Mouse (Mus musculus) CH12.LX (cell line): ENCODE results near the gene Greb1. TPM values are rescaled to one million over a fixed set of nuclear protein-coding genes. Genes with fewer than 3 reads are reported as not detected.
A peak's percentile ranks its signal among the peaks of the same experiment; 100 is the strongest.

Experiments
- DNase-seq: peaks from one replicate; pipeline ENCODE4 v3.0.0-alpha.2; 2013; ENCODE audit errors: extremely low read depth
- H3K27ac ChIP-seq: 2 replicates; pipeline ENCODE4 v1.5.1; 2012; ENCODE audit warnings: low read depth, mild to moderate bottlenecking, control low read depth, moderate library complexity; ENCODE audit not compliant: insufficient read depth
- H3K27me3 ChIP-seq: replicated peaks from 2 replicates; pipeline ENCODE3; 2012; ENCODE audit warnings: inconsistent platforms
- H3K36me3 ChIP-seq, 2 experiments: replicated peaks in 1 of 2; 2 replicates each; pipeline versions ENCODE3 to v1.6.1; 2012; ENCODE audit warnings: inconsistent platforms in 1 of 2, low read length in 1 of 2, mild to moderate bottlenecking in 1 of 2, mixed read lengths in 1 of 2, moderate library complexity in 1 of 2; ENCODE audit not compliant: control insufficient read depth in 1 of 2, insufficient read depth in 1 of 2
- H3K4me1 ChIP-seq, 2 experiments: 2 replicates each; pipeline ENCODE4 v1.6.1; 2012; ENCODE audit warnings: inconsistent platforms in 1 of 2, moderate library complexity in 1 of 2; ENCODE audit not compliant: insufficient read depth in 2 of 2, control insufficient read depth in 1 of 2
- H3K4me2 ChIP-seq: 2 replicates; pipeline ENCODE4 v1.6.1; 2012; ENCODE audit warnings: low read depth, mild to moderate bottlenecking, control low read depth; ENCODE audit not compliant: poor library complexity, insufficient read depth, severe bottlenecking
- H3K4me3 ChIP-seq, 3 experiments: fragments of 150-350 bp in 1 of 3; sonication (generic) in 1 of 3; replicated peaks in 1 of 3; 2 replicates each; pipeline versions ENCODE3 to v1.5.1; 2011 to 2012; ENCODE audit warnings: low read depth in 2 of 3, low read length in 2 of 3, mild to moderate bottlenecking in 2 of 3, moderate library complexity in 2 of 3, control low read depth in 1 of 3, improper control_type of control experiment in 1 of 3, inconsistent platforms in 1 of 3, mixed read lengths in 1 of 3; ENCODE audit not compliant: poor library complexity in 1 of 3
- H3K79me2 ChIP-seq: replicated peaks from 2 replicates; pipeline ENCODE4 v1.6.1; 2012; ENCODE audit warnings: mild to moderate bottlenecking, moderate library complexity; ENCODE audit not compliant: control insufficient read depth, poor library complexity, insufficient read depth, severe bottlenecking; ENCODE audit errors: extremely low read depth
- H3K9ac ChIP-seq: 2 replicates; pipeline ENCODE4 v1.6.1; 2012; ENCODE audit warnings: low read depth, mild to moderate bottlenecking, control low read depth, moderate library complexity; ENCODE audit not compliant: insufficient read depth
- H3K9me3 ChIP-seq: replicated peaks from 2 replicates; pipeline ENCODE3; 2012; ENCODE audit warnings: low read length, inconsistent platforms, mixed read lengths
- CHD1 ChIP-seq: IDR thresholded peaks from 2 replicates; pipeline ENCODE4 v1.6.1; 2012; ENCODE audit warnings: low read depth, low read length, improper control_type of control experiment, inconsistent platforms
- CHD2 ChIP-seq: IDR thresholded peaks from 2 replicates; pipeline ENCODE4 v1.6.1; 2011; ENCODE audit warnings: low read length, improper control_type of control experiment
- CTCF ChIP-seq, 2 experiments: IDR thresholded peaks in 1 of 2; conservative IDR thresholded peaks in 1 of 2; 2 replicates each; pipeline ENCODE4 v1.5.1; 2011 to 2012; ENCODE audit warnings: low read depth in 2 of 2, low read length in 2 of 2, improper control_type of control experiment in 1 of 2, inconsistent platforms in 1 of 2, mild to moderate bottlenecking in 1 of 2, moderate library complexity in 1 of 2
- ELF1 ChIP-seq: IDR thresholded peaks from 2 replicates; pipeline ENCODE4 v1.6.1; 2014; ENCODE audit warnings: low read depth, mild to moderate bottlenecking, inconsistent platforms, low read length, improper control_type of control experiment
- EP300 ChIP-seq: IDR thresholded peaks from 2 replicates; pipeline ENCODE4 v1.6.1; 2011; ENCODE audit warnings: low read length, improper control_type of control experiment
- ETS1 ChIP-seq: conservative IDR thresholded peaks from 2 replicates; pipeline ENCODE4 v1.6.1; 2012; ENCODE audit warnings: low read depth, mild to moderate bottlenecking, inconsistent platforms, low read length, improper control_type of control experiment, moderate library complexity
- GABPA ChIP-seq: IDR thresholded peaks from 2 replicates; pipeline ENCODE4 v1.6.1; 2012; ENCODE audit warnings: low read depth, low read length, improper control_type of control experiment, inconsistent platforms; ENCODE audit not compliant: insufficient replicate concordance
- IRF4 ChIP-seq: IDR thresholded peaks from 2 replicates; pipeline ENCODE4 v1.6.1; 2014; ENCODE audit warnings: low read depth, mild to moderate bottlenecking, inconsistent platforms, low read length, improper control_type of control experiment
- JUN ChIP-seq: IDR thresholded peaks from 2 replicates; pipeline ENCODE4 v1.6.1; 2011; ENCODE audit warnings: low read depth, mild to moderate bottlenecking, low read length, improper control_type of control experiment, moderate library complexity; ENCODE audit not compliant: insufficient read depth
- JUND ChIP-seq: conservative IDR thresholded peaks from 2 replicates; pipeline ENCODE4 v1.6.1; 2011; ENCODE audit warnings: low read depth, low read length, improper control_type of control experiment
- KAT2A ChIP-seq: IDR thresholded peaks from 2 replicates; pipeline ENCODE4 v1.6.1; 2012; ENCODE audit warnings: low read length, improper control_type of control experiment, inconsistent platforms; ENCODE audit not compliant: insufficient replicate concordance
- MAFK ChIP-seq: IDR thresholded peaks from 2 replicates; pipeline ENCODE4 v1.6.1; 2011; ENCODE audit warnings: low read length, improper control_type of control experiment; ENCODE audit not compliant: insufficient replicate concordance
- MAX ChIP-seq: IDR thresholded peaks from 2 replicates; pipeline ENCODE4 v1.6.1; 2011; ENCODE audit warnings: low read length, improper control_type of control experiment
- MAZ ChIP-seq: IDR thresholded peaks from 2 replicates; pipeline ENCODE4 v1.6.1; 2012; ENCODE audit warnings: low read depth, mild to moderate bottlenecking, inconsistent platforms, low read length, improper control_type of control experiment, moderate library complexity
- MEF2A ChIP-seq: IDR thresholded peaks from 2 replicates; pipeline ENCODE4 v1.6.1; 2014; ENCODE audit warnings: low read depth, mild to moderate bottlenecking, inconsistent platforms, low read length, improper control_type of control experiment, borderline replicate concordance
- MXI1 ChIP-seq: IDR thresholded peaks from 2 replicates; pipeline ENCODE4 v1.6.1; 2011; ENCODE audit warnings: mild to moderate bottlenecking, low read depth, low read length, improper control_type of control experiment
- NELFE ChIP-seq: IDR thresholded peaks from 2 replicates; pipeline ENCODE4 v1.6.1; 2011; ENCODE audit warnings: low read depth, low read length, improper control_type of control experiment
- NRF1 ChIP-seq: IDR thresholded peaks from 2 replicates; pipeline ENCODE4 v1.6.1; 2014; ENCODE audit warnings: low read depth, mild to moderate bottlenecking, inconsistent platforms, low read length, improper control_type of control experiment, moderate library complexity
- PAX5 ChIP-seq: IDR thresholded peaks from 2 replicates; pipeline ENCODE4 v1.6.1; 2012; ENCODE audit warnings: low read length, inconsistent platforms, mixed read lengths
- POLR2A ChIP-seq: IDR thresholded peaks from 2 replicates; pipeline ENCODE4 v1.6.1; 2011; ENCODE audit warnings: low read depth, mild to moderate bottlenecking, improper control_type of control experiment, low read length
- RCOR1 ChIP-seq: conservative IDR thresholded peaks from 2 replicates; pipeline ENCODE4 v1.6.1; 2012; ENCODE audit warnings: low read depth, mild to moderate bottlenecking, inconsistent platforms, low read length, improper control_type of control experiment
- SMC3 ChIP-seq: IDR thresholded peaks from 2 replicates; pipeline ENCODE4 v1.6.1; 2011; ENCODE audit warnings: low read depth, low read length, improper control_type of control experiment
- USF1 ChIP-seq: IDR thresholded peaks from 2 replicates; pipeline ENCODE4 v1.6.1; 2014; ENCODE audit warnings: low read depth, mild to moderate bottlenecking, inconsistent platforms, low read length, improper control_type of control experiment
- USF2 ChIP-seq: conservative IDR thresholded peaks from 2 replicates; pipeline ENCODE4 v1.6.1; 2011; ENCODE audit warnings: low read depth, low read length, improper control_type of control experiment
- ZC3H11A ChIP-seq: IDR thresholded peaks from 2 replicates; pipeline ENCODE4 v1.6.1; 2012; ENCODE audit warnings: low read depth, mild to moderate bottlenecking, inconsistent platforms, low read length, improper control_type of control experiment
- ZKSCAN1 ChIP-seq: IDR thresholded peaks from 2 replicates; pipeline ENCODE4 v1.6.1; 2012; ENCODE audit warnings: low read depth, inconsistent platforms, low read length, improper control_type of control experiment, borderline replicate concordance
- ZMIZ1 ChIP-seq: IDR thresholded peaks from 2 replicates; pipeline ENCODE4 v1.6.1; 2012; ENCODE audit warnings: low read depth, mild to moderate bottlenecking, inconsistent platforms, low read length, improper control_type of control experiment
- dilution Hi-C: fragments of 300-500 bp; cut with MboI; formaldehyde crosslinking; loops from 2 replicates; pipeline ENCODE4 v1.14.3; 2020; ENCODE audit warnings: low sequenced_read_pairs; ENCODE audit not compliant: extremely low pct_unique_long_range_greater_than_20kb, extremely low pct_ligation_motif_present
- in situ Hi-C: fragments of 300-500 bp; cut with MboI; formaldehyde crosslinking; loops from 3 replicates; pipeline ENCODE4 v1.14.3; 2019; ENCODE audit warnings: low sequenced_read_pairs, low pct_ligation_motif_present, low pct_unique_long_range_greater_than_20kb, mixed read lengths
- polyA plus RNA-seq: library from polyadenylated mRNA; unstranded; fragments of >175 nt; gene quantifications from 2 replicates; pipeline ENCODE4 v1.2.1, GENCODE M21; 2012; ENCODE audit warnings: low read depth; ENCODE audit not compliant: insufficient read length
- total RNA-seq, 2 experiments: library from RNA; depleted of rRNA; stranded (reverse); fragments of 300-350 nt in 1 of 2; fragments of >200 nt in 1 of 2; gene quantifications; 2 replicates each; pipeline ENCODE4 v1.2.3; 2012 to 2014

Greb1 gene
- total and polyA plus RNA-seq, 3 experiments = not detected

GRCm38 (mm10) chr12:16836188-16836587 is 35.5 kb upstream of the Greb1 start:
- Histone ChIP-seq H3K27ac (no peak overlapping the region), H3K4me3 (no peak overlapping the region), H3K4me2 (no peak overlapping the region), H3K4me1 (peaks cover 0 to 26% of the 10 kb centered on the region in 2 experiments; a peak in 2 of 4 replicates), H3K9ac (no peak overlapping the region), H3K79me2 (no peaks in the 10 kb centered on the region), H3K9me3 (peaks cover 13% of the 10 kb centered on the region), H3K27me3 (no peaks in the 10 kb centered on the region), H3K36me3 (no peaks in the 10 kb centered on the region)
- dilution Hi-C loops = no loop called here
- peak; percentile 57 for DNase-seq
- in situ Hi-C loops = no loop called here
- TF ChIP-seq EP300 (no peak), NRF1 (no peak), MAX (no peak), POLR2A (no peak), CHD2 (no peak), CTCF (conservative IDR thresholded peaks at IDR 0.05 in 1 of 2, IDR thresholded peaks at IDR 0.05 in 1 of 2; ENCODE audit: low read depth in 2 of 2, low read length in 2 of 2) (no peak; a peak in 1 of 4 replicates), NELFE (no peak), MEF2A (peak; percentile 76), JUN (no peak), PAX5 (no peak), IRF4 (no peak), SMC3 (peak; percentile 12; the same call in 1 of the 2 replicates), ETS1 (peak; percentile 91), CHD1 (no peak), ZC3H11A (no peak), KAT2A (no peak), GABPA (no peak), ZKSCAN1 (no peak), ELF1 (no peak), ZMIZ1 (no peak), USF1 (no peak), JUND (no peak), RCOR1 (no peak), USF2 (no peak), MXI1 (no peak), MAFK (no peak), MAZ (no peak)
